Mouse (Mus musculus) liver, embryonic 11.5 days (tissue): ENCODE measurements around the gene Fam207a. TPM values are rescaled to one million over a fixed set of nuclear protein-coding genes. Genes with fewer than 3 reads are reported as not detected.

ENCODE experiments used
- polyA plus RNA-seq: library from polyadenylated mRNA; unstranded; fragments of >200 nt; fragmentation: Nextera tagmentation; extraction: Ambion mirVana; gene quantifications from 2 replicates; pipeline ENCODE4 v1.2.1, GENCODE M21; 2014

The Fam207a gene
- polyA plus RNA-seq, 1 experiment from 2014 or later = 47.4 TPM

Other genes with a start within 250 kb of the Fam207a start
- gene Adarb1, start 97.5 kb downstream of the Fam207a start, polyA plus RNA-seq = 3.5 and 4.5 TPM in 2 replicates
- gene Itgb2, start 14.5 kb upstream of the Fam207a start, polyA plus RNA-seq = 18.6 and 19.1 TPM in 2 replicates
- gene Pttg1ip, start 65.9 kb upstream of the Fam207a start, polyA plus RNA-seq = 94.0 and 99.7 TPM in 2 replicates
- gene Sumo3, start 90.3 kb upstream of the Fam207a start, polyA plus RNA-seq = 249 and 271 TPM in 2 replicates
- 1.8 and 4.5 TPM in 2 replicates for gene Gm49325, start 90.4 kb upstream of the Fam207a start, polyA plus RNA-seq
- gene Ube2g2, start 106.5 kb upstream of the Fam207a start, polyA plus RNA-seq = 62.1 and 67.9 TPM in 2 replicates
- gene Tspear, start 170.8 kb upstream of the Fam207a start, polyA plus RNA-seq = 0.16 TPM in 1 of 2 replicates, not detected in the other
- gene Gm19402, start 175.0 kb upstream of the Fam207a start, polyA plus RNA-seq = not detected in 2 replicates
- not detected in 2 replicates for gene Gm9508, start 181.4 kb upstream of the Fam207a start, polyA plus RNA-seq
- not detected in 2 replicates for gene Gm10272, start 190.8 kb upstream of the Fam207a start, polyA plus RNA-seq
- not detected in 2 replicates for gene Gm10024, start 195.7 kb upstream of the Fam207a start, polyA plus RNA-seq
- gene Gm10142, start 200.0 kb upstream of the Fam207a start, polyA plus RNA-seq = not detected in 2 replicates
- gene Krtap12-1, start 204.8 kb upstream of the Fam207a start, polyA plus RNA-seq = not detected in 2 replicates
- gene Gm10100, start 210.7 kb upstream of the Fam207a start, polyA plus RNA-seq = not detected in 2 replicates
- gene Gm18596, start 226.9 kb upstream of the Fam207a start, polyA plus RNA-seq = not detected in 2 replicates
- not detected in 2 replicates for gene Gm9736, start 235.6 kb upstream of the Fam207a start, polyA plus RNA-seq
- not detected in 2 replicates for gene Gm3233, start 243.9 kb upstream of the Fam207a start, polyA plus RNA-seq